Mouse (Mus musculus) naive thymus-derived CD4-positive, alpha-beta T cell, adult 5 months (primary cell): Measurements from ENCODE around the gene Lrrc19. TPM values are rescaled to one million over a fixed set of nuclear protein-coding genes. Genes with fewer than 3 reads are reported as not detected.

Experiments used
- polyA plus RNA-seq: library from polyadenylated mRNA; unstranded; fragments of 100-300 nt; shearing (Covaris generic); gene quantifications from one replicate; pipeline ENCODE4 v1.2.1, GENCODE M21; 2017

Gene Lrrc19
- not detected for polyA plus RNA-seq

DNA sequence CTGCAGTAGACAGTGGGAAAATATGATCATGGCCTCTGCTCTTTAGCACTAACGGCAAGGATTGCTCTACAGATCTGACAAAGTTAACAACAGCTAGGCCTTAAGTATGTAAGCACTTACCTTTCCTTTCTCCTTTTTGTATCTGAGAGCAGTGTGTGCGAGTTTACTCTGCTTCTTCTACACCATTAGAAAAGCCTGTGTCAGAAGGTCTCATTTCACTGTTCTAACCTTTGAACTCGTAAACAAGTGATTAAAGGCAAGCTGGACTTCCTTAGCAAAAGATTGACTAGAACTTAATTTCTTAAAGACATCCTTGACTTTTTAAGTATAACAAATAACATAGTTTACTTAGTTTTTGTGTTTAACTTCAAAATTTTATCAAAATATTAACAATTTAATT lies at the start of gene Lrrc19:
Lrrc19 (minus strand) TSS at position 225 of the 400 bp plus-strand sequence.

DNA sequence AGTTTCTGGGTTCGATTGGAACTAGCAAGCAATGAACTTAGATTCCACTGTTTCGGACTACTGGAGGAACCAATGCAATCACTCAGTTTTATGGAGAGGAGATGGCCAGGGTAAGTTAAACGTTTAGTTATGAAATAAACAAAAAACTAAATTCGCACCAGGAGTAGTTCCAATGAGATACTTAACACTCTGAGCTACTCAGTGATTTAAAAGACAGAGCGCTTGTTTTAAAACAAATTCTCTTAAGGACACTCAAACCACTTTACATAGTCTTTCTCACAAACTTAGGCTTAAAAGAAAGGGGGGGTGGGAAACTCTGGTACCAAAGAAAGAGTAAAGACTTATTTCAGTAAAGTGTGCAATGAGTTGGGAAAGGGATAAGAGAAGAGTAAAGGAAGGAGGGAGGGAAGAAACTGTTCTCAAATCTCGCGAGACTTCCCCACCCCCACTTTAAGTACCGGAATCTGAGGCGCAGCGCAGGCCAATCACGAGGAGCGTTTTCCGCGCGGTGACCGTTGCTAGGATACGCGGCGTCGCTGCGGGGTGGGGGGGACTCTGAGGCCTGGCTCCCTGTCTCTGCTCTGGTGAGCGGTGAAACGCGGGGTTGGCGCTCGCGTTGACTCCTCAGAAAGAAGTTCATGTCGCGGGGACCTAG lies 35.8 kb downstream of the Lrrc19 start, which contains the start of gene Ift74:
Ift74 (plus strand) TSS at position 520 of the 655 bp plus-strand sequence.

DNA sequence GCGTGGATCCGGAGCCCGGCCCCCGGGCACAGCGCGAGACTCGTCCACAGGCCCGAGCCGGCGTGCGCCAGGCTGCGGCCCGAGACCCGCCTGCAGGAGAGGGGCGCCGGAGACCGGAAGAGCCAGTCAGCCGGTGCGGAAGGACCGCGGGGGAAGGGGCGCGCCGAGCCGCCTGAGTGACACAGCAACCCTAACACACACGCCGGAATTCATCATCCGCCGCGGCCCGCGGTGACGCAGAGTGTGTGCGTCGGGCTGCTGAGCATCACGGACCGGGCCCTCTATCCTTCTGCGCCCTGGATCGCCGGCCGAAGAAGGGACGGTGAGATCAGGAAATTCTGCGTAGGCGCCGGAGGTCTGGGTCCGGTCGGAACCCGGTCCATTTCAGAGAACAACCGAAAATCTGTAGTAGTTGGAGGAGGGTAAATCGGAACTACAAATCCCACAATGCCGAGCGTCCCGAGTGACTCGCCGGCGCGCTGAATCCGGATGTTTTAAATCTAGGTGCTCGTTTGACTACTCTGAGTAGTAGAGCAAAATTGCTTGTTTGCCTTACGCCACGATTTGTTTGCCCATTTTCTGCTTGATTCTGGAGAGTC lies 46.8 kb downstream of the Lrrc19 start, which contains the start of gene Plaa:
Plaa (minus strand) TSS at position 214 of the 599 bp plus-strand sequence.

Other genes with a start within 250 kb of the Lrrc19 start
- gene Gm10306, start 93.6 kb downstream of the Lrrc19 start, polyA plus RNA-seq = not detected
- 17.0 TPM for gene Caap1, start 93.3 kb downstream of the Lrrc19 start, polyA plus RNA-seq
- gene Plaa, start 46.9 kb downstream of the Lrrc19 start, polyA plus RNA-seq = 81.2 TPM
- 2.4 TPM for gene Ift74, start 35.7 kb downstream of the Lrrc19 start, polyA plus RNA-seq
- not detected for gene Tek, start 89.1 kb upstream of the Lrrc19 start, polyA plus RNA-seq